ENCODE assay signal across 9 mouse cellular contexts in the genomic region with DNA sequence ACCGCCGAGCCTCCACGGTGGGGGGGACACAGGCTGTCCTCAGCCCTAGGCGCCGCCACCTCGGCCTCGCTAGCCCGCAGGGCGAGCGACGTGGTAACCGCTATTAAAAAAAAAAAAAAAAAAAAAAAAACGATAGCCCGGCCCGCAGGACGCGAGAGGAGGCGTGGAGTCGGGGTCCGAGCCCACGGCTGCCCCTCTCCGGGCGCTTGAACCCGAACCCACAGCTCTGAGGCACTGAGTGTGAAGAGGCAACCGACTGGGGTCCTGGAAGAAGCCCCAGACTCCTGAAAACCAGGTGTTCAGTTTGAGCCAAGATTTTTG. TPM values are rescaled to one million over a fixed set of nuclear protein-coding genes. Genes with fewer than 3 reads are reported as not detected.
DNase-seq lines count a peak whose midpoint lies in the region; ATAC-seq and TF ChIP-seq lines count a peak whose summit lies in the region.
"Had no signal": no experiment of that assay in that cellular context is flagged by ENCODE, and none has a peak within 500 bp of the region (broad histone marks: within the 10 kb centered on the region; RNA-seq: fewer than 3 reads in every experiment).

No protein-coding gene starts in this region.

- peaks cover 7% of the 10 kb centered on the region for H3K4me1 ChIP-seq in heart, embryonic 16.5 days (ENCODE audit: control insufficient read depth, insufficient read depth, low read length)
- H3K4me1 ChIP-seq in MEL (ENCODE audit: control insufficient read depth in 1 of 2, insufficient read depth in 2 of 2, low read length in 2 of 2): peaks cover 10 to 13% of the 10 kb centered on the region in 2 experiments; a peak in 3 of 4 replicates
- no peaks in the 10 kb centered on the region; the same call in 1 of the 2 replicates for H3K4me1 ChIP-seq in hindbrain, embryonic 11.5 days (replicated peaks; ENCODE audit: control insufficient read depth, insufficient read depth, low read length)
- H3K4me1 ChIP-seq in midbrain, embryonic 12.5 days: peaks cover 18% of the 10 kb centered on the region

- H3K9me3 ChIP-seq in heart, embryonic 16.5 days (replicated peaks; ENCODE audit: control insufficient read depth, low read length): no peaks in the 10 kb centered on the region
- no peaks in the 10 kb centered on the region for H3K9me3 ChIP-seq in MEL (replicated peaks; ENCODE audit: insufficient read depth, low read length)
- no peaks in the 10 kb centered on the region for H3K9me3 ChIP-seq in hindbrain, embryonic 11.5 days (ENCODE audit: control insufficient read depth, low read length)
- H3K9me3 ChIP-seq in midbrain, embryonic 12.5 days: peaks cover 1% of the 10 kb centered on the region; the same call in 1 of the 2 replicates

- intact Hi-C loops in heart, postnatal 14 days (cut with DNase I): loop anchor here (5.0 kb wide), 1 partner anchor 167 kb away; a partner anchor contains a TSS

- H3K27me3 ChIP-seq in heart, embryonic 16.5 days (ENCODE audit: control insufficient read depth, insufficient read depth, low read length): no peaks in the 10 kb centered on the region
- H3K27me3 ChIP-seq in MEL (ENCODE audit: control insufficient read depth in 1 of 2, insufficient read depth in 2 of 2, low read length in 2 of 2): no peaks in the 10 kb centered on the region
- H3K27me3 ChIP-seq in hindbrain, embryonic 11.5 days (ENCODE audit: control insufficient read depth, insufficient read depth, low read length): no peaks in the 10 kb centered on the region
- no peaks in the 10 kb centered on the region for H3K27me3 ChIP-seq in midbrain, embryonic 12.5 days
- H3K27me3 ChIP-seq: Patski had no signal

- WGBS in heart, embryonic 16.5 days: 1% methylated on average over 24 of the region's 25 CpGs
- 0% methylated on average over 24 of the region's 25 CpGs for WGBS in hindbrain, embryonic 11.5 days
- under 1% methylated on average over 23 of the region's 25 CpGs for WGBS in midbrain, embryonic 12.5 days

- ATAC-seq in heart, embryonic 16.5 days (replicated peaks; ENCODE audit: extremely low read depth, insufficient read depth, low FRiP score): peak; percentile 69; the same call in 1 of the 2 replicates
- ATAC-seq in hindbrain, embryonic 11.5 days (ENCODE audit: low FRiP score): peak; percentile 19; the same call in 1 of the 2 replicates
- ATAC-seq in midbrain, embryonic 12.5 days (ENCODE audit: low FRiP score, low read depth): no peak; the same call in 1 of the 2 replicates

- no peak for DNase-seq in heart, postnatal 14 days
- DNase-seq in MEL (ENCODE audit: low read depth, low spot score): no peak
- DNase-seq in hindbrain, embryonic 11.5 days (ENCODE audit: low spot score): no peak
- DNase-seq in adrenal gland, postnatal 36 days: no peak
- DNase-seq in spleen, postnatal 4 days (ENCODE audit: low spot score in 2 of 2): no peak
- no peak for DNase-seq in kidney, postnatal 36 days

- H3K79me2 ChIP-seq in MEL (ENCODE audit: control insufficient read depth, insufficient read depth, low read length, poor library complexity): peaks cover 13% of the 10 kb centered on the region

- peak overlapping the region; percentile 92 for H3K4me3 ChIP-seq in heart, embryonic 16.5 days (ENCODE audit: low read length)
- peak overlapping the region; percentile 69 to 98 for H3K4me3 ChIP-seq in MEL (ENCODE audit: control insufficient read depth in 1 of 2, insufficient read depth in 1 of 2, low read depth in 2 of 2, low read length in 2 of 2)
- peak overlapping the region; percentile 64 for H3K4me3 ChIP-seq in hindbrain, embryonic 11.5 days (ENCODE audit: low read depth, low read length)
- H3K4me3 ChIP-seq in midbrain, embryonic 12.5 days: peak overlapping the region; percentile 75

- TF ChIP-seq CTCF in MEL (IDR thresholded peaks at IDR 0.05 in 2 of 3, conservative IDR thresholded peaks at IDR 0.05 in 1 of 3; ENCODE audit: control insufficient read depth in 1 of 3, insufficient read depth in 1 of 3, low read depth in 2 of 3, low read length in 3 of 3, poor library complexity in 1 of 3, severe bottlenecking in 1 of 3): no peak

- TF ChIP-seq EP300 in MEL (IDR thresholded peaks at IDR 0.05; ENCODE audit: low read depth in 1 of 2, low read length in 2 of 2): no peak

- peak overlapping the region; percentile 96 for H3K9ac ChIP-seq in heart, embryonic 16.5 days (ENCODE audit: low read length)
- peak overlapping the region; percentile 95 for H3K9ac ChIP-seq in MEL (ENCODE audit: control insufficient read depth, low read depth, low read length, poor library complexity, severe bottlenecking)
- peak overlapping the region; percentile 84 for H3K9ac ChIP-seq in hindbrain, embryonic 11.5 days (ENCODE audit: low read depth, low read length)
- peak overlapping the region; percentile 74 for H3K9ac ChIP-seq in midbrain, embryonic 12.5 days (replicated peaks)

- TF ChIP-seq RAD21 in MEL (IDR thresholded peaks at IDR 0.05; ENCODE audit: low read depth, low read length): no peak

- H3K4me2 ChIP-seq in heart, embryonic 16.5 days (ENCODE audit: low read depth, low read length): peak overlapping the region; percentile 72
- peak overlapping the region; percentile 71 for H3K4me2 ChIP-seq in hindbrain, embryonic 11.5 days (replicated peaks; ENCODE audit: low read depth, low read length)
- peak overlapping the region; percentile 66 for H3K4me2 ChIP-seq in midbrain, embryonic 12.5 days (replicated peaks)

- no peak for TF ChIP-seq POLR2A in MEL (IDR thresholded peaks at IDR 0.05; ENCODE audit: control insufficient read depth in 1 of 2, insufficient read depth in 1 of 2, low read depth in 1 of 2, low read length in 2 of 2, poor library complexity in 1 of 2)

- H3K27ac ChIP-seq in heart, embryonic 16.5 days (ENCODE audit: low read length): peak overlapping the region; percentile 88
- peak overlapping the region; percentile 85 for H3K27ac ChIP-seq in MEL (ENCODE audit: control insufficient read depth, low read depth, low read length)
- peak overlapping the region; percentile 85 for H3K27ac ChIP-seq in hindbrain, embryonic 11.5 days (ENCODE audit: low read depth, low read length)
- peak overlapping the region; percentile 88 for H3K27ac ChIP-seq in midbrain, embryonic 12.5 days (replicated peaks)

- no peaks in the 10 kb centered on the region for H3K36me3 ChIP-seq in heart, embryonic 16.5 days (ENCODE audit: control insufficient read depth, insufficient read depth)
- H3K36me3 ChIP-seq in MEL (ENCODE audit: control insufficient read depth in 1 of 2, insufficient read depth in 2 of 2, low read length in 2 of 2): peaks cover 0 to 12% of the 10 kb centered on the region in 2 experiments; a peak in 2 of 4 replicates
- H3K36me3 ChIP-seq in hindbrain, embryonic 11.5 days (ENCODE audit: control insufficient read depth, insufficient read depth, low read length): no peaks in the 10 kb centered on the region
- no peaks in the 10 kb centered on the region for H3K36me3 ChIP-seq in midbrain, embryonic 12.5 days

TF ChIP-seq in MEL, 35 proteins besides CTCF, POLR2A, EP300 and RAD21:
- TF ChIP-seq MYC (IDR thresholded peaks at IDR 0.05; ENCODE audit: low read depth, low read length) (no peak), ZNF384 (IDR thresholded peaks at IDR 0.05; ENCODE audit: low read depth, low read length) (peak; percentile 78)

RNA-seq across cellular contexts. Expression of a gene that starts 11.9 kb away (rescaled TPM):
- polyA plus RNA-seq in heart, embryonic 16.5 days (2015; fragmentation: Nextera tagmentation; extraction: Ambion mirVana): 3.4 and 4.8 TPM in 2 replicates
- 10 to 100 TPM; 12.0 to 12.4 TPM for total RNA-seq in heart, postnatal 14 days (2021)
- 20.0 and 25.1 TPM in 2 replicates for total RNA-seq in MEL (2012; rRNA removed)
- 10 to 100 TPM in 1 of 2 experiments, not detected in 1; 23.1 TPM for polyA plus RNA-seq in MEL (2012; ENCODE audit: insufficient read depth in 1 of 2, insufficient read length in 2 of 2, low read depth in 1 of 2, low replicate concordance in 2 of 2, missing spikeins in 1 of 2)
- 5.7 and 7.9 TPM in 2 replicates for polyA plus RNA-seq in hindbrain, embryonic 11.5 days (2014; fragmentation: Nextera tagmentation; extraction: Ambion mirVana)
- polyA plus RNA-seq in midbrain, embryonic 12.5 days (2016; fragmentation: Nextera tagmentation; extraction: Ambion mirVana): 4.6 and 5.3 TPM in 2 replicates
- total RNA-seq in adrenal gland, postnatal 36 days (2021): 10 to 100 TPM; 17.7 to 18.2 TPM

RNA-seq across cellular contexts. Expression of a gene that starts 12.3 kb away (rescaled TPM):
- polyA plus RNA-seq in heart, embryonic 16.5 days (2015; fragmentation: Nextera tagmentation; extraction: Ambion mirVana): 16.8 and 16.9 TPM in 2 replicates
- 10 to 100 TPM; 11.4 to 13.0 TPM for total RNA-seq in heart, postnatal 14 days (2021)
- total RNA-seq in MEL (2012; rRNA removed): 8.5 TPM in 2 replicates
- 1 to 10 TPM in 1 of 2 experiments, not detected in 1; 9.3 TPM for polyA plus RNA-seq in MEL (2012; ENCODE audit: insufficient read depth in 1 of 2, insufficient read length in 2 of 2, low read depth in 1 of 2, low replicate concordance in 2 of 2, missing spikeins in 1 of 2)
- 18.5 and 21.9 TPM in 2 replicates for polyA plus RNA-seq in hindbrain, embryonic 11.5 days (2014; fragmentation: Nextera tagmentation; extraction: Ambion mirVana)
- polyA plus RNA-seq in midbrain, embryonic 12.5 days (2016; fragmentation: Nextera tagmentation; extraction: Ambion mirVana): 25.5 and 27.6 TPM in 2 replicates
- 10 to 100 TPM; 16.3 to 22.1 TPM for total RNA-seq in adrenal gland, postnatal 36 days (2021)

RNA-seq across cellular contexts. Expression of a gene that starts 47.3 kb away (rescaled TPM):
- 2,893 and 2,917 TPM in 2 replicates for polyA plus RNA-seq in heart, embryonic 16.5 days (2015; fragmentation: Nextera tagmentation; extraction: Ambion mirVana)
- total RNA-seq in heart, postnatal 14 days (2021): 1,000 to 10,000 TPM; 4,839 to 4,843 TPM
- 311 and 342 TPM in 2 replicates for total RNA-seq in MEL (2012; rRNA removed)
- polyA plus RNA-seq in MEL (2012; ENCODE audit: insufficient read depth in 1 of 2, insufficient read length in 2 of 2, low read depth in 1 of 2, low replicate concordance in 2 of 2, missing spikeins in 1 of 2): 100 to 1,000 TPM; 188 to 471 TPM
- 486 and 529 TPM in 2 replicates for polyA plus RNA-seq in hindbrain, embryonic 11.5 days (2014; fragmentation: Nextera tagmentation; extraction: Ambion mirVana)
- polyA plus RNA-seq in midbrain, embryonic 12.5 days (2016; fragmentation: Nextera tagmentation; extraction: Ambion mirVana): 494 and 521 TPM in 2 replicates
- total RNA-seq in adrenal gland, postnatal 36 days (2021): 100 to 1,000 TPM; 173 to 193 TPM
